Mouse (Mus musculus): ENCODE measurements around the gene Swap70.

DNA sequence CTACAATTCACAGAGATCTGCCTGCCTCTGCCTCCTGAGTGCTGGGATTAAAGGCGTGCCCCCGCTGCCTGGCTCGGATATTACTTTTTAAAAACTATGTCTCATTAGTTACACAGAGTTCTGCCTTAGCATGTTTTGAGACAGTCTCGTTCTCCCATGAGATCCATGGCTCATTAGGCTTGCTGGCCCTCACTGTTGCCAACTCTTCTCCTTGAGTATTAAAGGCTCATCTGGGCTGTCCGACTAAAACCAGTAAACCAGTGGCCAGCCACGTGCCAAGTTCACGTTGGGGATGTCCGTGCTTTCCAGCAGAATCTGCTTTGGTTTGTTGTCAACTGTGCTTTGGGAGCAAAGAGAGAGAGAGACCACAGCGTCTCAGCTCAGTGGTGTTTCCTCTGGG, 25.0 kb downstream of the Swap70 start:
- TF ChIP-seq CTCF (IDR thresholded peaks at IDR 0.05; ENCODE audit: extremely low read depth, insufficient read length, insufficient replicate concordance, low read depth, low read length) (no peak), POLR2A (IDR thresholded peaks at IDR 0.05; ENCODE audit: low read depth, low read length) (no peak)

All from small intestine, adult 2 months (tissue).